Mouse (Mus musculus) stomach, embryonic 16.5 days (tissue): Measurements from ENCODE around the gene Tubb4b. TPM values are rescaled to one million over a fixed set of nuclear protein-coding genes. Genes with fewer than 3 reads are reported as not detected.

ENCODE experiments used
- ATAC-seq: fragments of 200-750 bp; cut with Nextera tagmentation; 2 replicates; pipeline ENCODE4 v1.8.0; 2017; ENCODE audit warnings: moderate number of reproducible peaks, moderate TSS enrichment; ENCODE audit not compliant: insufficient read depth, low FRiP score
- H3K27ac ChIP-seq: fragments of 300-500 bp; sonication (generic); 2 replicates; pipeline ENCODE4 v1.5.1; 2014; ENCODE audit warnings: low read length
- H3K27me3 ChIP-seq: fragments of 300-500 bp; sonication (generic); 2 replicates; pipeline ENCODE4 v1.6.1; 2014; ENCODE audit warnings: low read length, control low read depth, mixed read lengths; ENCODE audit not compliant: control insufficient read depth, insufficient read depth
- H3K36me3 ChIP-seq: fragments of 300-500 bp; sonication (generic); 2 replicates; pipeline ENCODE4 v1.6.1; 2014; ENCODE audit warnings: low read length; ENCODE audit not compliant: control insufficient read depth, insufficient read depth
- H3K4me1 ChIP-seq: fragments of 300-500 bp; sonication (generic); 2 replicates; pipeline ENCODE4 v1.6.1; 2014; ENCODE audit warnings: low read length, control low read depth, mixed read lengths; ENCODE audit not compliant: control insufficient read depth, insufficient read depth
- H3K4me2 ChIP-seq: fragments of 300-500 bp; sonication (generic); 2 replicates; pipeline ENCODE4 v1.6.1; 2014; ENCODE audit warnings: low read depth, low read length, mixed read lengths
- H3K4me3 ChIP-seq: fragments of 300-500 bp; sonication (generic); replicated peaks from 2 replicates; pipeline ENCODE4 v1.5.1; 2014; ENCODE audit warnings: mild to moderate bottlenecking, low read length
- H3K9ac ChIP-seq: fragments of 300-500 bp; sonication (generic); 2 replicates; pipeline ENCODE4 v1.6.1; 2014; ENCODE audit warnings: low read length
- H3K9me3 ChIP-seq: fragments of 300-500 bp; sonication (generic); replicated peaks from 2 replicates; pipeline ENCODE4 v1.6.1; 2016; ENCODE audit warnings: low read length, control low read depth; ENCODE audit not compliant: control insufficient read depth
- WGBS: fragments of 180-500 bp; shearing (Covaris S2); extraction: QIAGEN DNeasy Blood & Tissue Kit; methylation state at CpG from one replicate; pipeline ENCODE4 v1.1.7; 2014; 5-methylcytosine and 5-hydroxymethylcytosine counted together
- polyA plus RNA-seq: library from polyadenylated mRNA; unstranded; fragments of >200 nt; fragmentation: Nextera tagmentation; extraction: Ambion mirVana; gene quantifications from 2 replicates; pipeline ENCODE4 v1.2.1, GENCODE M21; 2015

Tubb4b gene
- polyA plus RNA-seq, 1 experiment from 2014 or later: 631 TPM

- WGBS: 1% methylated on average over 29 of the region's 29 CpGs
- Histone ChIP-seq H3K4me1 (peaks cover 29% of the 10 kb centered on the region), H3K27me3 (peaks cover 15% of the 10 kb centered on the region), H3K36me3 (0 out of 2 replicates have a peak, but pooled peaks cover 4% of the 10 kb centered on the region), H3K9ac (peak overlapping the region; percentile 70), H3K27ac (peak overlapping the region; percentile 50), H3K4me3 (peak overlapping the region; percentile 57), H3K9me3 (no peaks in the 10 kb centered on the region), H3K4me2 (peak overlapping the region; percentile 96)
- ATAC-seq: peak; percentile 87
Measured at GRCm38 (mm10) chr2:25240723-25241437, 16.4 kb upstream of the Tubb4b start.

- Histone ChIP-seq H3K4me3 (peak overlapping the region; percentile 57), H3K4me1 (peaks cover 27% of the 10 kb centered on the region), H3K9ac (peak overlapping the region; percentile 70), H3K4me2 (peak overlapping the region; percentile 96), H3K27ac (peak overlapping the region; percentile 50), H3K36me3 (0 out of 2 replicates have a peak, but pooled peaks cover under 1% of the 10 kb centered on the region), H3K27me3 (peaks cover 15% of the 10 kb centered on the region), H3K9me3 (no peaks in the 10 kb centered on the region)
- ATAC-seq: no peak
- WGBS: 46% methylated on average over 8 of the region's 8 CpGs
Measured at GRCm38 (mm10) chr2:25240310-25240709, 15.8 kb upstream of the Tubb4b start.

DNA sequence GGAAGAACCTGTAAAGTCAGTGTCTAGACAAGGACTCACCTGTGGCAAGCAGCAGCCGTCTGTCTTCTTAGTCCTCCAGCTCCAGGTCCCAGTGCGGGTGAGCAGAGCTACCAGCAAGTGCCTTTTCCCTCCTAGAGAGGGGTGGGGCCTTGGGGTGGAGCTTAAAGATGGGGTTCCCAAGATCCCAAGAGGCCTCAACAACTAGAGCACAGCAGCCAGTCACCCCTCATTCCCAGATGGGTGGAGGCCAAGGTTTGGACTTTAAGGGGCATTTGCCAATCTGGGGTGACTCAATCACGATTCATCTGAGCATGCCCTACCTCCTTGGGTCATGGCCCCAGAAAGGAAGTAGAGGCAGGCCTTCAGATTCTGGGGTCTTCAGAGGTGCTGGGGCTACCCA lies 15.3 kb upstream of the Tubb4b start:
- Histone ChIP-seq H3K4me3 (peak overlapping the region; percentile 12), H3K27ac (peak overlapping the region; percentile 82; the same call in 1 of the 2 replicates), H3K4me2 (no peak overlapping the region), H3K4me1 (peaks cover 27% of the 10 kb centered on the region), H3K9me3 (no peaks in the 10 kb centered on the region), H3K9ac (peak overlapping the region; percentile 12; the same call in 1 of the 2 replicates), H3K27me3 (peaks cover 15% of the 10 kb centered on the region), H3K36me3 (no peaks in the 10 kb centered on the region)
- no peak for ATAC-seq
- 78% methylated on average over 3 of the region's 3 CpGs for WGBS

DNA sequence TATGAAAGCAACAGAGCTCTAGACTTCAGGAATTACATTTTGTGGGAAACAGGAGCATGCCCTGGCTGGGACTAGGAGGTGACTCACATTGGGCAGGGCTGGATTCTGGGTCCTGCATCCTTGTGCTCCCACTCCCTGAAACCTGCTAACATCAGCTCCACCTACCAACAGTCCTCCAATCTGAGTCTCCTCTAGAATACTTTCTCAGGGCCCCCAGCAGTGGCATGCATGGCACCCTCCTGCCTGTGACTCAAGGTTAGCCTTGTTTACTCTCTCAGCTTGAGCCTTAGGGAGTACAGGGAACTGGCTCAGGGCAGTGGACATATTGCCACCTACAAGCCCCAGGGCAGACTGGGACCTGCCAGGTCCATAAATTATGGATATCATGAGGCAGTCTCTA lies 13.6 kb upstream of the Tubb4b start:
- no peaks in the 10 kb centered on the region for H3K36me3 ChIP-seq
- no peaks in the 10 kb centered on the region for H3K9me3 ChIP-seq
- peaks cover 14% of the 10 kb centered on the region for H3K27me3 ChIP-seq
- peak overlapping the region; percentile 82 for H3K27ac ChIP-seq
- no peak overlapping the region; the same call in 1 of the 2 replicates for H3K9ac ChIP-seq
- peak; percentile 23 for ATAC-seq
- H3K4me2 ChIP-seq: no peak overlapping the region
- H3K4me1 ChIP-seq: peaks cover 27% of the 10 kb centered on the region
- H3K4me3 ChIP-seq: no peak overlapping the region

DNA sequence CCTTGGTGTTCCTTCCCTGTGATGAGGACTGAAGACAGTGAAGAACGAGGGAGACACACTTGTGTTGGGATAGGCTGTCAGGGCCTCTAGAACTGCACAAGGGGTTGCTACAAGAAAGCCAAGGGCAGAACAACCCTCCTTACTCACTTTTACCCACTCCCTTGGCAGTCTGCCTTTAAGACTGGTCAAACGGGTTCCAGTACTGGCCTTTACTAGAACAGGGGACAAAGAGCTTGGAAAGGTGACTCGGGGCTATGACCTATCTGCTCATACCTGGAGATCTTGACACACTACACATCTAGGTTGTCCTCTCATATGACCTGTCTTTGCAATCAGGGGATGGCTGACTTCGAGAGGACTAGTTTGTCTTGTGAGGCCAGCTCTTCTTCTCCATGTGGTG lies 13.0 kb upstream of the Tubb4b start:
- Histone ChIP-seq H3K4me1 (peaks cover 26% of the 10 kb centered on the region), H3K9ac (peak overlapping the region; percentile 24; the same call in 1 of the 2 replicates), H3K27me3 (peaks cover 9% of the 10 kb centered on the region; the same call in 1 of the 2 replicates), H3K9me3 (no peaks in the 10 kb centered on the region), H3K36me3 (no peaks in the 10 kb centered on the region), H3K27ac (peak overlapping the region; percentile 82), H3K4me2 (no peak overlapping the region), H3K4me3 (no peak overlapping the region)
- ATAC-seq: peak; percentile 22; the same call in 1 of the 2 replicates
- 51% methylated on average over 4 of the region's 4 CpGs for WGBS

- WGBS: 35% methylated on average over 8 of the region's 8 CpGs
Measured at GRCm38 (mm10) chr2:25236614-25237013, 12.1 kb upstream of the Tubb4b start, which contains the start of gene Rnf224. Gene Rnf224, minus strand, starts transcription at chr2:25236787.

DNA sequence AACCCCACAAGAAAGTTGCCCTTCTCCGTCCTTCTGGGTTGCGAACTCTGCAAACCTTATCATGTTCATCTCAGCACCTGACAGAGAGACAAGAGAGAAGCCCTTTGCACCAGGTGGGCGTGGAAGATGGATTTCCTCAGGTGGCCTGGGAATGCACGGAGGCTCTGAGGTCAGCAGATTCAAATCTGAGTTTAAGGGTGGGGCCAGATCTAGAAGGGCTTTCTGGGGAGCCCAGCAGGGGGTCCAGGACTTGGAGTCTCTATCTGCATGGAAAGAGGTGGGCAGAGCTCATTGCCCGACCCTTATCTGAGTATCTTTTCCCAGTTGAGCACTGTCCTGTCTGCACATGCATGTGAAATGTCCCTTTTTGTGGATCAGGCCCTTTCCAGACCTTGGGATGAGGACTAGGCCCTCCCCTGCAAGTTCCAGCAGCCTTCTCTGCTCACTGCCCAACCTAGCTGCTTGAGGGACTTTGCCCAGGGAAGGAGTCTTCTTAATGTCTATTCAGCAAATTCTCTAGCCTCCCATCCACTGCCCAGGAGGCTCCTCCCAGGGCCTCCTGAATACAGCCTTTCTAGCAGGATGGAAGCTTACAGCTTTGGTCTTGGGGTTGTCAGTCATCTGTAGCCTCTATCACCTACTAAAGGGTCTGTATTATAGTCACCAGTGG lies 10.2 kb upstream of the Tubb4b start:
- H3K9ac ChIP-seq: no peak overlapping the region
- no peak for ATAC-seq
- no peak overlapping the region for H3K4me3 ChIP-seq
- no peak overlapping the region for H3K4me2 ChIP-seq
- H3K4me1 ChIP-seq: 0 out of 2 replicates have a peak, but pooled peaks cover 5% of the 10 kb centered on the region
- 54% methylated on average over 5 of the region's 5 CpGs for WGBS
- H3K27ac ChIP-seq: no peak overlapping the region
- H3K36me3 ChIP-seq: no peaks in the 10 kb centered on the region
- no peaks in the 10 kb centered on the region; the same call in 1 of the 2 replicates for H3K27me3 ChIP-seq
- no peaks in the 10 kb centered on the region for H3K9me3 ChIP-seq

More at GRCm38 (mm10) chr2:25236614-25237013, 12.1 kb upstream of the Tubb4b start, which contains the start of gene Rnf224:
- peaks cover 3% of the 10 kb centered on the region; the same call in 1 of the 2 replicates for H3K27me3 ChIP-seq
- H3K36me3 ChIP-seq: no peaks in the 10 kb centered on the region
- peak within 1 kb of the TSS; percentile 82 for H3K27ac ChIP-seq
- H3K4me2 ChIP-seq: no peak within 1 kb of the TSS
- H3K9ac ChIP-seq: peak within 1 kb of the TSS; percentile 24; the same call in 1 of the 2 replicates
- peaks cover 19% of the 10 kb centered on the region for H3K4me1 ChIP-seq
- H3K9me3 ChIP-seq: no peaks in the 10 kb centered on the region
- ATAC-seq: no peak
- H3K4me3 ChIP-seq: no peak within 1 kb of the TSS

DNA sequence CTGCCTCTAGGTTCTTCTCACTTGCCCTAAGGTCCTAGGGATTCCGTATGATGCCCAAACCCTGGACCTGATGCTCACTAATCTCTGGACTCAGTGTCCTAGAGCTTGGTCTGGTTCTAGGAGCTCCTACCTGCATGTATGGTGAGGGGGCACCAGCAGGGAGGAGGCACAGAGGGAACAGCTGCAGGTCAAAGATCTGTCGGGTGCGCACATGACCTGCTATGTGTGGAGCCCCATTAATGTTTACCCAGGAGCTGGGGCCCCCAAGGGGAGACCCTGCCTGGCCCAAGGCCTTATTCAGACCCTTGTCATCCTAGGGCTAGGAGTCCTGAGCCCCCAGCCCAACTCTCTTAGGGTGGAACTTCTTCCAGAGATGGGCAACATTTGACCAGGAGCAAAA lies 9.5 kb upstream of the Tubb4b start, which contains the start of gene Slc34a3:
TSS of gene Slc34a3 (minus strand) at position 315 of the 400 bp plus-strand sequence.
- no peak for ATAC-seq
- Histone ChIP-seq H3K4me3 (no peak within 1 kb of the TSS), H3K27me3 (no peaks in the 10 kb centered on the region; the same call in 1 of the 2 replicates), H3K36me3 (no peaks in the 10 kb centered on the region), H3K4me2 (no peak within 1 kb of the TSS), H3K9ac (no peak within 1 kb of the TSS), H3K9me3 (no peaks in the 10 kb centered on the region), H3K27ac (no peak within 1 kb of the TSS), H3K4me1 (peaks cover 2% of the 10 kb centered on the region; the same call in 1 of the 2 replicates)
- 67% methylated on average over 3 of the region's 3 CpGs for WGBS

DNA sequence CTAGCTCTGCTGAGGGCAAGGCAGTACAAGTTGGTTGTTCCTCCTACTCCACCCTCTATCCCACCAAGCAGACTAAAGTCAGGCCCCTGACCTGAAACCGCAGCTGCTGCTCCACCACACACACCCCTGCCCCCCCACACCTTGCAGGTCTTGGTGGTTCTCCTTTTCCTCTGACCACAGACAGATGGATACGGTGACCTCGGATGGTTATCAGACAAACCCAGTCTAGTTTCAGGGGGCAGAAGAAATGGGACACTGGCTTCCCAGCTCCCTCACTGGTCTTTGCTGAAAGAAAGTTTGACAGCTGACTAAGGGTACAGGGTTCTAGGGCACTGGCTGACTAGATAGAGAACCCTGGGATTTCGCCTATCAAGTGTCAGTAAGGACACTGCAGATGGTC lies 8.9 kb upstream of the Tubb4b start:
- Histone ChIP-seq H3K4me3 (no peak overlapping the region), H3K27me3 (no peaks in the 10 kb centered on the region; the same call in 1 of the 2 replicates), H3K4me2 (no peak overlapping the region), H3K9me3 (no peaks in the 10 kb centered on the region), H3K36me3 (no peaks in the 10 kb centered on the region), H3K4me1 (peaks cover 4% of the 10 kb centered on the region; the same call in 1 of the 2 replicates), H3K27ac (no peak overlapping the region), H3K9ac (no peak overlapping the region)
- whole genome bisulfite sequencing: 73% methylated on average over 4 of the region's 4 CpGs
- no peak for ATAC-seq
